Mouse (Mus musculus) erythroblast, embryonic 14.5 days (primary cell): ENCODE measurements around the gene Parva.

ENCODE experiments used
- GATA1 ChIP-seq: IDR thresholded peaks from 2 replicates; pipeline ENCODE4 v1.6.1; 2012; ENCODE audit warnings: low read length, inconsistent platforms, mixed read lengths
- TAL1 ChIP-seq: IDR thresholded peaks from 3 replicates; pipeline ENCODE4 v1.6.1; 2012; ENCODE audit warnings: low read length, inconsistent platforms, mixed read lengths

DNA sequence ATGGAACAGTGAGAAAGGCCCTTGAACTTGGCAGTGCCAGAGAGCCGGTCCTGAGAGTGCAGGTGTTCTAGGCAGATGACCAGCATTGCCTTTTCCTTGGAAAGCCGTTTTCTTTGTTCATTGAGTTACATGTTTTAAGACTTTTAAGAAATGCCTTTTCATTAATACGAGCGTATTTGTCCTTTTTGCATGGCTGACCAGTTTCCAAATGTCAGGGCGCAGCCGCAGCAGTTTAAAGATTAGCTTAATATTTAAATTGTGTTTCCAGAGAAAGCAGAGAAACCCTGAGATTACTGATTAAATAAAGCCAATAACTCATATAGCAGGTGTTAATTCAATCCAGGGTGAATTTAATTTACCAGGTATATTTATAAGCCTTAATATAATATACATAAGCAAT is 14.0 kb upstream of the Parva start:
- TF ChIP-seq TAL1 (no peak), GATA1 (no peak)
